Mouse (Mus musculus) bone marrow, adult 2 months (tissue): ENCODE data around the gene Acyp1.

Experiments
- CTCF ChIP-seq: fragments of 200-500 bp; IDR thresholded peaks from 2 replicates; pipeline ENCODE4 v1.5.1; 2011; ENCODE audit warnings: low read length, control low read depth; ENCODE audit not compliant: control insufficient read depth, insufficient read depth
- POLR2A ChIP-seq: fragments of 200-500 bp; IDR thresholded peaks from 2 replicates; pipeline ENCODE4 v1.6.1; 2011; ENCODE audit warnings: low read depth, mild to moderate bottlenecking, control low read depth, low read length, borderline replicate concordance; ENCODE audit not compliant: control insufficient read depth

DNA sequence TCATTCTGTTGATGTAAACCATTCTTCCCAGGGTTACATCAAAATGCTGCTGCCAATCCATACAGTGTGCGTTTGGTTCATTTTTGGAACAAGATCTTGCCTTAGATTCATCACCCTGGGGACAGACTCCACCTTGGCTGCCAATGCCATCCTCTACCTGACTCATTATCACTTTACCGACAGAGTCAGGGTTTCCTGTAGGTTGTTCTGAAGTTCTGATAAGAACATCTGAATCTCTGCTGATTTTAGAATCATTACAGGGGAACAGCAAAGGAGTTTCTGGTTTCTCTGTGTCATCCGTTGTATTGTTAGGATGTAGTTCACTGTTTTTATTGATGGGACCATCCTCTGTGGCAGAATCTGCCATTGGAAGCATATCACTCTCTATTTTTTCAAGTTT is 22.0 kb downstream of the Acyp1 start:
- no peak for TF ChIP-seq POLR2A
- no peak for TF ChIP-seq CTCF
